Mouse (Mus musculus) right cerebral cortex, adult 18-20 months (tissue): ENCODE measurements around the gene Slc22a19.
"Not testable (repeated sequence)": the region's sequence is repeated elsewhere in the genome, so short reads cannot be mapped to it uniquely, and the experiment has no call there.

Experiments
- DNase-seq: peaks from one replicate; pipeline ENCODE4 v3.0.0; 2022; ENCODE audit warnings: mixed read lengths

Gene Slc22a19

DNA sequence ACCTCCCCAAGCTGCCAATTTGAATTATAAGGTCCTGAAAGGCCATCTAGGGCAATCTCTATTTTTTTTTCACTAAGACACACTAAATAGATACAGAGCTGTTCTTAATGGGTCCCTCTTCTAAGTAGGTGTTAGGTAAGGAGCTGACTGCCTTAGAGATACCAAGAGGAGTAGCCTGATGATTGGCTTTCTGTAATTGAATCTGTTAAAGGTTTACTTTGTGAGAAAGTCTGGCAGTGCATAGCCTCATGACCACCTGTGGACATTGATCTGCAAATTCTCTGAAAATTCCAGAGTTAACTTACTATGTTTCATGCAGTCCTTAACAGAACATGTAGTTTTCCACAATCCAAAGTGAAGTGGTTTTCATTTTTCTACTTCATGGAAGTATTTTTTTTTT lies at the start of gene Slc22a19:
TSS of gene Slc22a19 (minus strand) at position 163 of the 400 bp plus-strand sequence.
- DNase-seq, result no peak

DNA sequence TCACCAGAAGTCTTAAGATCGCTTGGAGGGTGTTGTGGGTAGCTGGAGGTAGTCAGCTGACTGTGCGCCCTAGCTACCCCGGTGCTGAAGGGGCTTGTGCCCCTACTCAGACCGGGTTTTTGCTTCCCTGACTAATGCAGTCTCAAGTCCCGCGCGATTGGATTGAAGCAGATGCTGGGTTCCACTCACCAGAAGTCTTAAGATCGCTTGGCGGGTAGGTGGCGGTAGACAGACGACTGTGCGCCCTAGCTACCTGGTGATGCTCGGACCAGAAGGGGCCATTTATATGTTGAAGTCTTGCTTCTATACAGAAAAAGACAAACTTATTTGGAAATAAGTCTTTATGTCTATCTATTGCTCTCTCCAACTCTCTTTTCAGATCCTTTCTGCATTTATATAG lies 42.3 kb upstream of the Slc22a19 start:
- DNase-seq, result not testable (repeated sequence)

DNA sequence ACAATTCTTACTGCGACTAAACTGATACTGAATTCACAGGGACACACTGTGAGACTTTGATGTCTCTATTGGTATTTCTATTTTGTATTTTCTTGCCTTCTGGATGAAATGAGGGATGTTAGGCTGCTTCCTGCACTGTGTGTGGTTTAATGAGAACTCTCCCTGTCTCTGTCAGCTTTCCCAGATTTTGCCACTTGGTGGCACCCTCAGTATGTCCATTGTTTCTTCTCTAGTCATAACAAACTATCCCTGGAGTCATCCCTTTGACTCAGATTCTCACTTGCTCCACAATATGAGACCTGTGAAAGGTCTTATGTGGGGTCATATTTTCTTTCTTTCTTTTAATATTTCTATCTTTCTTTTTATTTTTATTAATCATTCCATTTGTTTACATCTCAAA lies 18.4 kb upstream of the Slc22a19 start:
- peak; percentile 10 for DNase-seq

DNA sequence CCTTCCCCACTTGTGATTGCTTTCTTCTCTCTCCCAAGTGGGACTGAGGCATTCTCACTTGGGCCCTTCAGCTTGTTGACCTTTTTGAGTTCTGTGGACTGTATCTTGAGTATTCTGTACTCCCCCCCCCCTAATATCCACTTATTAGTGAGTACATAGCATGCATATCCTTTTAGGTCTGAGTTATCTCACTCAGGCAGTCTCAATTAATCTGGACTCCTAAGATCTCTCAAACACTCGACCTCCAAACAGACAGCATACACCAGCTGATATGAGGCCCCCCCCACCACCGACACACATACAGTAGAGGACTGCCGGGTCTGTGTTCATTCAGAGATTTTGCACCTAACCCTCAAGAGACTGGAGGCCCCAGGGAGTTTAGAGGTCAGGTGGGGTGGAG lies 18.0 kb downstream of the Slc22a19 start:
- DNase-seq, result not testable (repeated sequence)

DNA sequence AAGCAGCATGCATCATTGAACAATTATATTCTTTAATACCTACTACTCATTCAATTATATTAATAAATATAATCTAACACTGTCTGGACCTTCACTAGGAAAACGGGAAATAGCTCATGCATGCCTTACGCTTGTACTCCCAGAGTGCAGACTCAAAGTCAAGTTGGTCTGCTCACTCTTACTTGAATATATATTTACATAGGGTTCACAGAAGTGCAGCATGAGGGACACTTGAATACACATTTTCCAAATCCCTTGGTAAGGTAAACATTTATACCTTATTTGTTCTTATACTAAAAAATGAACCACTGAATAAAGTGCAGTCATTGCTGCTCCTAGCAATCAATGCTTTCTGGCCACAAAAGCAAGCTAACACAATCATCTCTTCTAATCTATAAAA lies 19.9 kb downstream of the Slc22a19 start:
- no peak for DNase-seq

DNA sequence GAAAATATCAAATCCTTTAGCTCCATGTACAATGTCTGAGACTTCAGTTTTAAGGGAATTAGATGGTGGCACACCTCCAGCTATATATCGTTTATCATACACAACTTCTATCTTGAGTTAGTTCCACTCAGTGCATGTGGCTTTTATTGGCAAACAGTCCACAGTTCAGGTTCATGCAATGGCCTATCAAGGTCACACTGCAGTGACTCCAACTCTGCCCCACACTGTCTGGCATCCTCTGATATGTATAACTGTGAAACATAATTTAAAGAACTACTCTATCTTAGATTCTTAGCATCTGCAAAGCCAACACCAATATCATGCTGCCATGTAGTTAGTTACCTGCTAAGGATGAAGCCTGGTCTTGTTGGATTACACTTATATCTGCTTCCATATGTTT lies 23.1 kb downstream of the Slc22a19 start:
- DNase-seq, result no peak

DNA sequence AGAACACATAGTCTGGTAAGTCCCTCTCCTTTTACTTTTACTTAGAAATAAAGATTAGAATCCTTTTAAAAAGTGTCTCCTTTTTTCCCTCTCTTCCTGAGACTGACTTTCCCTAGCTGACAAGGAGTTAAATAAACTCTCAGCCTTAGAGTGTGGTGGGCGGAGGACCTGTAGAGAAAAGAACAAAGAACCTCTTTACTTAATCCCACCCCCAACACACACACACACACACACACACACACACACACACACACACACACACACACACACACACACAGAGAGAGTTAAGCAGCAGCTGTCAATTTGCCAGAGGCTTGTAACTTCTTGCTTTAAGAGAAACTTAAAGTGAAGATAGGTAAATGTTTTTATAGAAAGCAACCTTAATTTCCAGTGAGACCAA lies 39.1 kb downstream of the Slc22a19 start:
- no peak for DNase-seq

DNA sequence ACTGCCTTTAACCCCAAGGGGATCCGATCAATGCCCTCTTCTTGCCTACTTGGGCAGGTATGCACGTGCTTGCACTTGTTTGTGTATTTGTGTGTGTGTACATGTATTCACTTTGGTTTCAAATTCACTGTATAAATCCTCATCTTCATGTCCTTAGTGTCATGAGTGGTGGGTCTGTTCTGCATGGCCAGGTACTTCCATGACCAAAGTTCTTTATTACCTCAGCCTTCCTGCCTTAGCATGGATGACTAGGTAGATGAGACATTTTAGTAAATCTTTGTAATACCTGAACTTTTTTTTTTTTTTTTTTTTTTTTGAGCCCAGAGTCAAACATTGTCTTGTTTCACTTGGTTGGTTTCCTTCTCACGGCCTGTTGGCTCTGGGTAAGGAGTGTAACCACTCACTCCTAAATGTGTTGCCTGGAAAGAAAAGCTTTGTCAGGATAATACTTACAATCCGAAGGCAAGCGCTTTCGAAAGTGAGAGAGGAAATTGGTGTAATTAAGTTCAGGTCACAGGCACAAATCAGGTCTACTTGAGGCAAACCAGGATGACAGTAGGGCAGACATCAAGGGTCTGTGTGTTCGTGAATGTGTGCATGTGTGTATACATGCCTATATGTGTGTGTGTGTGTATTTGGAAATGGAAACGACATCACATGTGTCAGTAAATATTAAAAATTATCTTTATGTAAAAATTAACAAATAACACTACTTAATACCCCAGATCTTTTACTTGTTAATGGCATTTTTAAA lies 62.0 kb downstream of the Slc22a19 start:
- DNase-seq, result no peak

DNA sequence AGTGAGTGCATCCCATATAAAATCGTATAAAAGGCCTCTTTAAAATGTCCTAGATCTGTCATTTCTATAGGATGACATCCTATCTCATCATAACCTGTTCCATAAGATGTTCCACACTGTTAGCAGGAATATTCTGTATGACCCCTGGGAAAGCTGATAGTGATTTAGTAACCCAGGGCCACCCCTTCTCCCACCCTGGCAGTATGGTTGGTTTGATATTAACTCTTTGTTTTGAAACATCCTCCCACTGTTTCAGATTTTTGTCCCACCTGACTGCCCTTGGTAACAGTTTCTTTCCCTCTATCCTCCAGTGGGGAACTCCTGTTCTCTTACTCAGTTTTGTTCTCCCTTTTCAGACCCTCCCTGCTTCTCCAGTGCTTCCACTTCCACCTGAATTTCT lies 77.3 kb downstream of the Slc22a19 start:
- DNase-seq, result no peak

DNA sequence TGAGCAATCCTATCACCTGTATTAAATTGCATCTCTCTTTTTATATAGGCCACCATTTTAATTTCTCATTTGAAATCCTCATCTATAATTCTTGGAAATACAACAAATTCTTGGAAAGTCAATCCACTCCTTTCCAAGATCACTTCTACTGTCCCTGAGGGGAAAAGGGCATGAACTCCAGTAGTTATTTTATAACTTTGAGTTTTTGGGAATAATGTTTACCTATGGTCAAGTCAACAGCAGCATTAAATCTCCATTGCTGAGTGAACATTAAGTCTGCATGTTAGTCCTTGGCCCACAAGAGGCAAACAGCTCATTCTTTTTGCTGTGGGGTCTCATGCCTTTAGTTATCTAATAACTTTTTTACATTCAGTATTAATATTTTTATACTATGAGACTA lies 78.1 kb downstream of the Slc22a19 start:
- no peak for DNase-seq
